Mouse (Mus musculus) liver, embryonic 12.5 days (tissue): ENCODE measurements around the gene Gapvd1. TPM values are rescaled to one million over a fixed set of nuclear protein-coding genes. Genes with fewer than 3 reads are reported as not detected.
"Not testable (repeated sequence)": the region's sequence is repeated elsewhere in the genome, so short reads cannot be mapped to it uniquely, and the experiment has no call there.

Experiments
- ATAC-seq: fragments of 200-750 bp; cut with Nextera tagmentation; 2 replicates; pipeline ENCODE4 v1.8.0; 2017; ENCODE audit warnings: moderate number of reproducible peaks, mild to moderate bottlenecking, moderate library complexity
- H3K27ac ChIP-seq: fragments of 300-500 bp; sonication (generic); 2 replicates; pipeline ENCODE4 v1.5.1; 2016; ENCODE audit warnings: mild to moderate bottlenecking
- H3K27me3 ChIP-seq: fragments of 300-500 bp; sonication (generic); replicated peaks from 2 replicates; pipeline ENCODE4 v1.6.1; 2016; ENCODE audit warnings: mild to moderate bottlenecking, moderate library complexity
- H3K36me3 ChIP-seq: fragments of 300-500 bp; sonication (generic); 2 replicates; pipeline ENCODE4 v1.6.1; 2016; ENCODE audit warnings: mild to moderate bottlenecking, moderate library complexity
- H3K4me1 ChIP-seq: fragments of 300-500 bp; sonication (generic); 2 replicates; pipeline ENCODE4 v1.6.1; 2016
- H3K4me2 ChIP-seq: fragments of 300-500 bp; sonication (generic); 2 replicates; pipeline ENCODE4 v1.6.1; 2016; ENCODE audit warnings: mild to moderate bottlenecking, moderate library complexity
- H3K4me3 ChIP-seq: fragments of 300-500 bp; sonication (generic); 2 replicates; pipeline ENCODE4 v1.5.1; 2016; ENCODE audit warnings: mild to moderate bottlenecking, moderate library complexity
- H3K9ac ChIP-seq: fragments of 300-500 bp; sonication (generic); 2 replicates; pipeline ENCODE4 v1.6.1; 2016; ENCODE audit warnings: mild to moderate bottlenecking, moderate library complexity
- H3K9me3 ChIP-seq: fragments of 300-500 bp; sonication (generic); replicated peaks from 2 replicates; pipeline ENCODE4 v1.6.1; 2016; ENCODE audit warnings: mild to moderate bottlenecking, moderate library complexity
- WGBS: fragments of 180-500 bp; shearing (Covaris S2); methylation state at CpG from one replicate; pipeline ENCODE4 v1.1.7; 2016; ENCODE audit not compliant: insufficient replicate concordance; 5-methylcytosine and 5-hydroxymethylcytosine counted together
- polyA plus RNA-seq: library from polyadenylated mRNA; unstranded; fragments of >200 nt; fragmentation: Nextera tagmentation; extraction: Ambion mirVana; gene quantifications from 2 replicates; pipeline ENCODE4 v1.2.1, GENCODE M21; 2016

The Gapvd1 gene
- polyA plus RNA-seq, 1 experiment from 2014 or later: 87.3 TPM

GRCm38 (mm10) chr2:34792543-34792942 lies 37.5 kb upstream of the Gapvd1 start:
- Histone ChIP-seq H3K36me3 (peaks cover 68% of the 10 kb centered on the region), H3K4me1 (peaks cover 11% of the 10 kb centered on the region; the same call in 1 of the 2 replicates)
- H3K9me3 ChIP-seq, H3K27ac ChIP-seq, H3K9ac ChIP-seq, H3K27me3 ChIP-seq, H3K4me3 ChIP-seq, ATAC-seq, H3K4me2 ChIP-seq: not testable (repeated sequence)
- WGBS: 95% methylated on average over 2 of the region's 2 CpGs

GRCm38 (mm10) chr2:34790282-34790681 lies 35.2 kb upstream of the Gapvd1 start:
- Histone ChIP-seq H3K27me3 (no peaks in the 10 kb centered on the region), H3K36me3 (peaks cover 70% of the 10 kb centered on the region), H3K27ac (0 out of 2 replicates have a peak overlapping the region, but pooled peaks have one; percentile 28), H3K4me1 (0 out of 2 replicates have a peak, but pooled peaks cover 9% of the 10 kb centered on the region), H3K4me3 (no peak overlapping the region), H3K9ac (no peak overlapping the region), H3K4me2 (peak overlapping the region; percentile 6; the same call in 1 of the 2 replicates), H3K9me3 (no peaks in the 10 kb centered on the region)
- 81% methylated on average over 8 of the region's 8 CpGs for WGBS
- no peak for ATAC-seq

- H3K4me3 ChIP-seq: no peak overlapping the region
- H3K4me2 ChIP-seq: peak overlapping the region; percentile 63; the same call in 1 of the 2 replicates
- no peak for ATAC-seq
- H3K9ac ChIP-seq: peak overlapping the region; percentile 59
- peaks cover 31% of the 10 kb centered on the region for H3K4me1 ChIP-seq
- peak overlapping the region; percentile 99 for H3K27ac ChIP-seq
- WGBS: 73% methylated on average over 2 of the region's 2 CpGs
- H3K27me3 ChIP-seq: no peaks in the 10 kb centered on the region
- peaks cover 89% of the 10 kb centered on the region for H3K36me3 ChIP-seq
- no peaks in the 10 kb centered on the region for H3K9me3 ChIP-seq
Measured at GRCm38 (mm10) chr2:34784085-34784484, 29.1 kb upstream of the Gapvd1 start.

- H3K9me3 ChIP-seq: no peaks in the 10 kb centered on the region
- no peaks in the 10 kb centered on the region for H3K27me3 ChIP-seq
- H3K4me2 ChIP-seq: peak overlapping the region; percentile 63
- peak; percentile 99 for ATAC-seq
- H3K9ac ChIP-seq: peak overlapping the region; percentile 59
- H3K36me3 ChIP-seq: peaks cover 90% of the 10 kb centered on the region
- H3K4me1 ChIP-seq: peaks cover 31% of the 10 kb centered on the region
- 34% methylated on average over 14 of the region's 14 CpGs for WGBS
- H3K4me3 ChIP-seq: peak overlapping the region; percentile 32
- peak overlapping the region; percentile 99 for H3K27ac ChIP-seq
Measured at GRCm38 (mm10) chr2:34783064-34784020, 28.3 kb upstream of the Gapvd1 start.

GRCm38 (mm10) chr2:34777237-34777868 lies 22.3 kb upstream of the Gapvd1 start:
- 75% methylated on average over 1 of the region's 1 CpGs for WGBS
- 0 out of 2 replicates have a peak overlapping the region, but pooled peaks have one; percentile 45 for H3K9ac ChIP-seq
- peaks cover 58% of the 10 kb centered on the region for H3K4me1 ChIP-seq
- peak overlapping the region; percentile 22; the same call in 1 of the 2 replicates for H3K27ac ChIP-seq
- ATAC-seq: no peak
- no peaks in the 10 kb centered on the region for H3K27me3 ChIP-seq
- H3K4me3 ChIP-seq: no peak overlapping the region
- peak overlapping the region; percentile 47; the same call in 1 of the 2 replicates for H3K4me2 ChIP-seq
- H3K36me3 ChIP-seq: peaks cover 96% of the 10 kb centered on the region
- no peaks in the 10 kb centered on the region for H3K9me3 ChIP-seq

GRCm38 (mm10) chr2:34774493-34774892 lies 19.5 kb upstream of the Gapvd1 start:
- peak overlapping the region; percentile 94 for H3K9ac ChIP-seq
- H3K27me3 ChIP-seq: no peaks in the 10 kb centered on the region
- 81% methylated on average over 6 of the region's 6 CpGs for whole genome bisulfite sequencing
- no peaks in the 10 kb centered on the region for H3K9me3 ChIP-seq
- H3K27ac ChIP-seq: 0 out of 2 replicates have a peak overlapping the region, but pooled peaks have one; percentile 25
- peaks cover 57% of the 10 kb centered on the region for H3K4me1 ChIP-seq
- H3K4me3 ChIP-seq: peak overlapping the region; percentile 98
- peak overlapping the region; percentile 76 for H3K4me2 ChIP-seq
- ATAC-seq: no peak
- H3K36me3 ChIP-seq: peaks cover 71% of the 10 kb centered on the region

GRCm38 (mm10) chr2:34773673-34774072 lies 18.6 kb upstream of the Gapvd1 start:
- Histone ChIP-seq H3K4me1 (peaks cover 57% of the 10 kb centered on the region), H3K9me3 (no peaks in the 10 kb centered on the region), H3K4me3 (peak overlapping the region; percentile 98), H3K36me3 (peaks cover 63% of the 10 kb centered on the region), H3K27ac (peak overlapping the region; percentile 28; the same call in 1 of the 2 replicates), H3K4me2 (peak overlapping the region; percentile 76), H3K9ac (peak overlapping the region; percentile 94), H3K27me3 (no peaks in the 10 kb centered on the region)
- no peak for ATAC-seq
- 82% methylated on average over 4 of the region's 4 CpGs for WGBS

- H3K4me1 ChIP-seq: peaks cover 56% of the 10 kb centered on the region
- H3K4me2 ChIP-seq: peak overlapping the region; percentile 76
- no peaks in the 10 kb centered on the region for H3K27me3 ChIP-seq
- H3K9me3 ChIP-seq: no peaks in the 10 kb centered on the region
- 2% methylated on average over 50 of the region's 50 CpGs for WGBS
- peak overlapping the region; percentile 98 for H3K4me3 ChIP-seq
- peaks cover 52% of the 10 kb centered on the region for H3K36me3 ChIP-seq
- peak overlapping the region; percentile 94 for H3K9ac ChIP-seq
- H3K27ac ChIP-seq: peak overlapping the region; percentile 91
- ATAC-seq: peak; percentile 11
Measured at GRCm38 (mm10) chr2:34772252-34773235, 17.5 kb upstream of the Gapvd1 start.

- peak within 1 kb of the TSS; percentile 76 for H3K4me2 ChIP-seq
- peak; percentile 97 for ATAC-seq
- H3K27me3 ChIP-seq: no peaks in the 10 kb centered on the region
- peak within 1 kb of the TSS; percentile 94 for H3K9ac ChIP-seq
- peaks cover 42% of the 10 kb centered on the region for H3K36me3 ChIP-seq
- WGBS: under 1% methylated on average over 60 of the region's 60 CpGs
- peaks cover 46% of the 10 kb centered on the region for H3K4me1 ChIP-seq
- peak within 1 kb of the TSS; percentile 91 for H3K27ac ChIP-seq
- H3K9me3 ChIP-seq: no peaks in the 10 kb centered on the region
- peak within 1 kb of the TSS; percentile 98 for H3K4me3 ChIP-seq
Measured at GRCm38 (mm10) chr2:34771368-34772226, 16.6 kb upstream of the Gapvd1 start, which contains the start of gene Hspa5. Gene Hspa5, plus strand, starts transcription at chr2:34771970.

GRCm38 (mm10) chr2:34770951-34771350 lies 15.9 kb upstream of the Gapvd1 start:
- peak overlapping the region; percentile 91 for H3K9ac ChIP-seq
- peaks cover 36% of the 10 kb centered on the region for H3K36me3 ChIP-seq
- no peaks in the 10 kb centered on the region for H3K9me3 ChIP-seq
- 0% methylated on average over 6 of the region's 6 CpGs for WGBS
- peaks cover 41% of the 10 kb centered on the region for H3K4me1 ChIP-seq
- H3K4me3 ChIP-seq: peak overlapping the region; percentile 98
- peak overlapping the region; percentile 88 for H3K27ac ChIP-seq
- no peaks in the 10 kb centered on the region for H3K27me3 ChIP-seq
- ATAC-seq: no peak
- H3K4me2 ChIP-seq: peak overlapping the region; percentile 75
